Mouse (Mus musculus): ENCODE results near the gene Tusc2.

DNA sequence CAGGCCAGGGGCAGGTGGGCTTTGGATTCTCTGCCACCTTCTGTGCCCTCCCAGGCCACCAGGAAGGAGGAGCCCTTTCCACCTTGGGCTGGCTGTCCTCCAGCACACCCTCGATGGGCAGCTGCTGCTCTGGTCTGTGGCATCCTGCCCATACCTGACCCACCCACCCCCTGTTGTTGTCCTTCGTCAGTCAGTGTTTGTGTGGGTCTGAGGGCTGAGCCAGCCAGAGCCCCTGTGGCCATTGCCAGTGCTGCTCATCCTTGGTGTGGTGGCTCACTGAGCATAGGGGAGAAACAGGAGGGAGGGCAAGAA is 40.7 kb upstream of the Tusc2 start:
- TF ChIP-seq CTCF (IDR thresholded peaks at IDR 0.05; ENCODE audit: borderline replicate concordance, insufficient read depth, low read depth, low read length), result no peak
- no peak for TF ChIP-seq POLR2A (IDR thresholded peaks at IDR 0.05; ENCODE audit: borderline replicate concordance, insufficient read depth, low read length)

All from cerebellum, adult 2 months (tissue).